Mouse (Mus musculus): ENCODE results near the gene Spop.

GRCm38 (mm10) chr11:95514298-95514861 is 100.5 kb downstream of the Spop start, which contains the start of gene Nxph3:
- TF ChIP-seq CTCF (IDR thresholded peaks at IDR 0.05; ENCODE audit: low read depth) (peak; percentile 58), EP300 (optimal IDR thresholded peaks at IDR 0.05) (no peak)
